Mouse (Mus musculus) lung, embryonic 15.5 days (tissue): ENCODE results near the gene Adam26a. TPM values are rescaled to one million over a fixed set of nuclear protein-coding genes. Genes with fewer than 3 reads are reported as not detected.
"Not testable (repeated sequence)": the region's sequence is repeated elsewhere in the genome, so short reads cannot be mapped to it uniquely, and the experiment has no call there.

Experiments used
- ATAC-seq: fragments of 200-750 bp; cut with Nextera tagmentation; 2 replicates; pipeline ENCODE4 v1.8.0; 2017; ENCODE audit warnings: moderate number of reproducible peaks, borderline replicate concordance; ENCODE audit not compliant: low FRiP score, low TSS enrichment; ENCODE audit errors: extremely low read depth
- H3K27ac ChIP-seq: fragments of 300-500 bp; sonication (generic); 2 replicates; pipeline ENCODE4 v1.5.1; 2015; ENCODE audit warnings: moderate library complexity, mild to moderate bottlenecking, inconsistent platforms
- H3K27me3 ChIP-seq: fragments of 300-500 bp; sonication (generic); 2 replicates; pipeline ENCODE4 v1.6.1; 2015; ENCODE audit warnings: inconsistent platforms
- H3K36me3 ChIP-seq: fragments of 300-500 bp; sonication (generic); 2 replicates; pipeline ENCODE4 v1.6.1; 2015; ENCODE audit warnings: inconsistent platforms
- H3K4me1 ChIP-seq: fragments of 300-500 bp; sonication (generic); 2 replicates; pipeline ENCODE4 v1.6.1; 2015; ENCODE audit warnings: inconsistent platforms
- H3K4me2 ChIP-seq: fragments of 300-500 bp; sonication (generic); 2 replicates; pipeline ENCODE4 v1.6.1; 2015; ENCODE audit warnings: inconsistent platforms, mild to moderate bottlenecking, moderate library complexity
- H3K4me3 ChIP-seq: fragments of 300-500 bp; sonication (generic); 2 replicates; pipeline ENCODE4 v1.5.1; 2015; ENCODE audit warnings: mild to moderate bottlenecking, inconsistent platforms
- H3K9ac ChIP-seq: fragments of 300-500 bp; sonication (generic); 2 replicates; pipeline ENCODE4 v1.6.1; 2015; ENCODE audit warnings: inconsistent platforms
- H3K9me3 ChIP-seq: fragments of 300-500 bp; sonication (generic); 2 replicates; pipeline ENCODE4 v1.6.1; 2016; ENCODE audit warnings: inconsistent platforms
- WGBS: fragments of 180-500 bp; shearing (Covaris S2); methylation state at CpG from one replicate; pipeline ENCODE4 v1.1.7; 2015; 5-methylcytosine and 5-hydroxymethylcytosine counted together
- polyA plus RNA-seq: library from polyadenylated mRNA; unstranded; fragments of >200 nt; fragmentation: Nextera tagmentation; extraction: Ambion mirVana; gene quantifications from 2 replicates; pipeline ENCODE4 v1.2.1, GENCODE M21; 2015

The Adam26a gene
- polyA plus RNA-seq = not detected in 2 replicates

- 90% methylated on average over 2 of the region's 2 CpGs for WGBS
Observed at GRCm38 (mm10) chr8:43576607-43577006, at the start of gene Adam26a. TSS of gene Adam26a (minus strand) at chr8:43576707.

GRCm38 (mm10) chr8:43616046-43616445 lies 39.5 kb upstream of the Adam26a start:
- no peaks in the 10 kb centered on the region for H3K36me3 ChIP-seq
- no peak overlapping the region for H3K27ac ChIP-seq
- no peaks in the 10 kb centered on the region for H3K27me3 ChIP-seq
- H3K4me1 ChIP-seq = no peaks in the 10 kb centered on the region
- H3K4me2 ChIP-seq = no peak overlapping the region
- no peaks in the 10 kb centered on the region for H3K9me3 ChIP-seq
- 95% methylated on average over 1 of the region's 1 CpGs for WGBS
- no peak overlapping the region for H3K4me3 ChIP-seq
- ATAC-seq = no peak
- H3K9ac ChIP-seq = no peak overlapping the region

More at GRCm38 (mm10) chr8:43576607-43577006, at the start of gene Adam26a:
- not testable (repeated sequence) for ATAC-seq, H3K27ac ChIP-seq, H3K27me3 ChIP-seq, H3K4me3 ChIP-seq, H3K9ac ChIP-seq, H3K4me1 ChIP-seq, H3K36me3 ChIP-seq, H3K9me3 ChIP-seq, H3K4me2 ChIP-seq

DNA sequence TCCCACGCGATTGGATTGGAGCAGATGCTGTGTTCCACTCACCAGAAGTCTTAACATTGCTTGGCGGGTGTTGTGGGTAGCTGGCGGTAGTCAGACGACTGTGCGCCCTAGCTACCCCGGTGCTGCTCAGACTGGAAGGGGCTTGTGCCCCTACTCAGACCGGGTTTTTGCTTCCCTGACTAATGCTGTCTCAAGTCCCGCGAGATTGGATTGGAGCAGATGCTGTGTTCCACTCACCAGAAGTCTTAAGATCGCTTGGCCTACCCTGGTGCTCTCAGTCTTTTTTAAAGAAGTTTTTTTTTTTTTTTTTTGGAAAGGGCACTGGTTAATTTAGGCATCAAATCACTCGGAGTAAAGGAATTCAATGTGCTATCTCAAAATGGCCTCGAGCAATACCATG lies 27.1 kb upstream of the Adam26a start:
- H3K4me2 ChIP-seq, H3K36me3 ChIP-seq, H3K4me1 ChIP-seq, H3K9ac ChIP-seq, H3K27me3 ChIP-seq, H3K4me3 ChIP-seq, H3K9me3 ChIP-seq, H3K27ac ChIP-seq, ATAC-seq: not testable (repeated sequence)
- WGBS = 83% methylated on average over 13 of the region's 13 CpGs

DNA sequence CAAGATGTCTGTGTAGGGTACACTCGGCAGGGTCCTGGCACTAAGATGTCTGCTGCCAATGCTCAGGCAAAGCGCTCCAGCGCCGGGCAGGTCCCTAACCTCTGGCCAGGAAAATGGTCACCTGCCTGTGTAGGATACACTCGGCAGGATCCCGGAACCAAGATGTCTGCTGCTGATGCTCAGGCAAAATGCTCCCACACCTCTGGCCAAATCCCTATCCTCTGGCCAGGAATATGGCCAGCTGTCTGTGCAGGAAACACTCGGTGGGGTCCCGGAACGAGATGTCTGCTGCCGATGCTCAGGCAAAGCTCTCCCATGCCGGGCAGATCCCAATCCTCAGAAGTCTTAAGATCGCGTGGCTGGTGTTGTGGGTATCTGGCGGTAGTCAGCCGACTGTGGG lies 26.7 kb upstream of the Adam26a start:
- not testable (repeated sequence) for H3K4me2 ChIP-seq, H3K9ac ChIP-seq, ATAC-seq, H3K36me3 ChIP-seq, H3K4me1 ChIP-seq, H3K27ac ChIP-seq, H3K4me3 ChIP-seq, H3K27me3 ChIP-seq, H3K9me3 ChIP-seq
- 89% methylated on average over 15 of the region's 15 CpGs for WGBS

DNA sequence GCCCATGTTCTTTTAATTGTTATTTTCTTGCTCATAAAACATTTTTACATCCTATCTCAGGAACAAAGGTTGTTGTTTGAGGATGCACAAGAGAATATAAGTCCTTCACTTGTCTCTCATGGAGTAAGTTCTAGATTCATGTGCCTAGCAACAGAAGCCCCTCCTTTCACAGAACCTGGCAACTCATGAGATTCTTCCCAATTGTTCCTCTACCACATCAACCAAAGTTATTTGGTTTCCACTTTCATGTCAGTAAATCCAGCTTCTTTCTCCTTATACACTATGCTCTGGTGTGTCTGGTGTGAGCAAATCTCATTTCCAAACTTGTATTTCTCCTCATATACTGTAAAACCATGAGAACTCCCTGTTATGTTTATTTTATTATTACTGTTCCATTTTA lies 48.5 kb downstream of the Adam26a start, which contains the start of gene Adam26b:
Gene Adam26b, minus strand, starts transcription at position 101 of the 400 bp plus-strand sequence.
- not testable (repeated sequence) for H3K9ac ChIP-seq, H3K4me1 ChIP-seq, H3K4me3 ChIP-seq, H3K4me2 ChIP-seq, H3K36me3 ChIP-seq, H3K9me3 ChIP-seq, H3K27ac ChIP-seq, H3K27me3 ChIP-seq, ATAC-seq

Other genes with a start within 250 kb of the Adam26a start
- gene Adam26b, start 48.6 kb downstream of the Adam26a start, polyA plus RNA-seq = not detected in 2 replicates
- not detected in 2 replicates for gene Gm5346, start 50.6 kb upstream of the Adam26a start, polyA plus RNA-seq
- gene Adam34, start 133.3 kb upstream of the Adam26a start, polyA plus RNA-seq = not detected in 2 replicates